Mouse (Mus musculus) neural tube, embryonic 11.5 days (tissue): Measurements from ENCODE around the gene Traf4. TPM values are rescaled to one million over a fixed set of nuclear protein-coding genes. Genes with fewer than 3 reads are reported as not detected.

ENCODE experiments used
- ATAC-seq: fragments of 200-750 bp; cut with Nextera tagmentation; 2 replicates; pipeline ENCODE4 v1.8.0; 2017; ENCODE audit warnings: moderate number of reproducible peaks, mild to moderate bottlenecking, moderate TSS enrichment, moderate library complexity; ENCODE audit not compliant: insufficient read depth, low FRiP score, low TSS enrichment
- DNase-seq: peaks from one replicate; pipeline ENCODE4 v3.0.0-alpha.2; 2015; ENCODE audit warnings: low spot score
- H3K27ac ChIP-seq: fragments of 300-500 bp; sonication (generic); 2 replicates; pipeline ENCODE4 v1.5.1; 2014; ENCODE audit warnings: low read depth, mild to moderate bottlenecking, low read length
- H3K27me3 ChIP-seq: fragments of 300-500 bp; sonication (generic); 2 replicates; pipeline ENCODE4 v1.6.1; 2014; ENCODE audit warnings: mild to moderate bottlenecking, low read length, mixed read lengths; ENCODE audit not compliant: control insufficient read depth, insufficient read depth
- H3K36me3 ChIP-seq: fragments of 300-500 bp; sonication (generic); 2 replicates; pipeline ENCODE4 v1.6.1; 2014; ENCODE audit warnings: mild to moderate bottlenecking, low read length, moderate library complexity, mixed read lengths; ENCODE audit not compliant: control insufficient read depth, insufficient read depth
- H3K4me1 ChIP-seq: fragments of 300-500 bp; sonication (generic); 2 replicates; pipeline ENCODE4 v1.6.1; 2014; ENCODE audit warnings: low read length, mixed read lengths; ENCODE audit not compliant: control insufficient read depth, insufficient read depth
- H3K4me2 ChIP-seq: fragments of 300-500 bp; sonication (generic); 2 replicates; pipeline ENCODE4 v1.6.1; 2014; ENCODE audit warnings: low read depth, mild to moderate bottlenecking, moderate library complexity
- H3K4me3 ChIP-seq: fragments of 300-500 bp; sonication (generic); 2 replicates; pipeline ENCODE4 v1.5.1; 2014; ENCODE audit warnings: low read depth, low read length
- H3K9ac ChIP-seq: fragments of 300-500 bp; sonication (generic); 2 replicates; pipeline ENCODE4 v1.6.1; 2014; ENCODE audit warnings: mild to moderate bottlenecking, low read length
- H3K9me3 ChIP-seq: fragments of 300-500 bp; sonication (generic); 2 replicates; pipeline ENCODE4 v1.6.1; 2016; ENCODE audit warnings: low read length; ENCODE audit not compliant: control insufficient read depth
- WGBS: fragments of 180-500 bp; shearing (Covaris S2); extraction: QIAGEN DNeasy Blood & Tissue Kit; methylation state at CpG from one replicate; pipeline ENCODE4 v1.1.7; 2014; 5-methylcytosine and 5-hydroxymethylcytosine counted together
- polyA plus RNA-seq: library from polyadenylated mRNA; unstranded; fragments of >200 nt; fragmentation: Nextera tagmentation; extraction: Ambion mirVana; gene quantifications from 2 replicates; pipeline ENCODE4 v1.2.1, GENCODE M21; 2014

The Traf4 gene
- polyA plus RNA-seq, 1 experiment from 2014 or later = 124 TPM

DNA sequence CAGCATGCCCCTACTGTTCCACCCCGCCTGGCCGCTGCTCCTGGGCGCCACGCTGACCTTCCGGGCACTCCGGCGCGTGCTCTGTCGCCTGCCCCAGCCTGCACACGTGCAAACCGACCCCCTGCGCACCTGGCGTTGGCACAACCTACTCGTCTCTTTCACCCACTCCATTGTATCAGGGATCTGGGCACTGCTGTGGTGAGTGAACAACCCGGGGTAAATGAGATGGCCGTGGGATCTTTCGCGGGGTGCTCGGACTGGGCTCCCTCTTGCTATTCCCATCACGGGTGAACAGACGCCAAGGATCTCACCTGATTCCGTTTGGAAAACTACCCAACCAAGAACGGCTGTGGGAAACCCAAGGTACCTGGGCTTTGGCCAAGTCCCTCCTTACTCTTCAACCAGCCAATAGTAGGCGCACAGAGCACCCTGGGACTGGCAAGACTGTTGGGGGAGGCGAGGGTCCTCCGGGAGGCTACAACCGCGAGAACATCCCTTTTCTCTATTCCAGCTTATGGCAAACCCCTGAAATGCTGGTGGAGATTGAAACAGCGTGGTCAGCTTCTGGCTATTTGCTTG is 13.6 kb upstream of the Traf4 start:
- Histone ChIP-seq H3K4me1 (peaks cover 25% of the 10 kb centered on the region), H3K4me2 (peak overlapping the region; percentile 90), H3K27me3 (no peaks in the 10 kb centered on the region), H3K36me3 (peaks cover 7% of the 10 kb centered on the region; the same call in 1 of the 2 replicates), H3K9me3 (no peaks in the 10 kb centered on the region), H3K27ac (peak overlapping the region; percentile 92), H3K4me3 (peak overlapping the region; percentile 56), H3K9ac (peak overlapping the region; percentile 73)
- 1% methylated on average over 29 of the region's 29 CpGs for WGBS
- DNase-seq = peak; percentile 59
- ATAC-seq = peak; percentile 2; the same call in 1 of the 2 replicates

DNA sequence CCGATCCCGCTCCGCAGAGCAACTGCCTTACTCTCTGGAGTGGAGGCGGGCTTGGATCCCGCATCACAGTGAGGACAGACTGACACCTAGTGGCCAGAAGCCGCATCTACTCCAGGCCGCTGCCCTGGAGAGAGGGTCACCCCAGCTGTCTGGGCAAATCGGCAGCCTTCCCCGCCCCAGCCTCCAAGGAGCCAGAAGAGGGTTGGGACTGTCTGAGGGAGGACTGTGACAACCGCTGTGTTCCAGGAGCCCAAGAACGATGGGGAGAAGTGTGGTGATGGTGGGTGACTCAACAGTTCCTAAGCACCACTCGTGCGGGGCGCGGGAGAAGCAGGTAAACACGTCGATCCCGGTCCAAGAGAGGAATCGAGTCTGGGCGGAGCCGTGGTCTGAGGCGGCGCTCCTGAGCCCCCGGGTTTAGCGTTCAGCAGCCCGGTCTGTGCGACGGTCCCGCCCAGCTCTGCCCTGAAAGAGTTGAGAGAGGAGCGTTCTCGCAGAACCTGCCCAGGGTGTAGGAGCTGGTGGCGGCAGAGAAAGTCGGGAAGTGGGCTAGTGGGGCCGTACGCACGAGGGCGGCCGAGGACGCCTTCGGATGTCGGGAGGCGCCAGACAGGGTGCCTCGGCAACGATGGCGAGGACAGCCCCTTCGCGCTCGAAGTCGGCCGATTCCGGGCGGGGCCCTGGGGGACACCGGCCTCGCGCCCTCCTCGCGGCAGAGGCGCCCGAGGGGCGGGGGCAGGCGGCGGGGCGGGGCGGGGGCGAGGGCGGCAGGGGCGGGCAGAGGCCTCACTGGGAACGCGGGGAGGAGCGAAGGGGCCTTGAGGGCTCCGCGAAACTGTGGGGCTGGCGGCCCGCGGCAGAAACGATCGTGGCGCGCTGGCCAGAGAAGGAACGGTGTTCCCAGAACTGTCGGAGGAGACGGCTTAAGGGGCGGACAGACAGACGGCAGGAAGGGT is 12.8 kb upstream of the Traf4 start:
- Histone ChIP-seq H3K9me3 (no peaks in the 10 kb centered on the region), H3K4me2 (peak overlapping the region; percentile 90), H3K4me1 (peaks cover 25% of the 10 kb centered on the region), H3K9ac (peak overlapping the region; percentile 73), H3K36me3 (peaks cover 7% of the 10 kb centered on the region; the same call in 1 of the 2 replicates), H3K4me3 (peak overlapping the region; percentile 56), H3K27me3 (no peaks in the 10 kb centered on the region), H3K27ac (peak overlapping the region; percentile 92)
- WGBS = 1% methylated on average over 62 of the region's 84 CpGs
- ATAC-seq (peak; percentile 80), DNase-seq (peak; percentile 96)

DNA sequence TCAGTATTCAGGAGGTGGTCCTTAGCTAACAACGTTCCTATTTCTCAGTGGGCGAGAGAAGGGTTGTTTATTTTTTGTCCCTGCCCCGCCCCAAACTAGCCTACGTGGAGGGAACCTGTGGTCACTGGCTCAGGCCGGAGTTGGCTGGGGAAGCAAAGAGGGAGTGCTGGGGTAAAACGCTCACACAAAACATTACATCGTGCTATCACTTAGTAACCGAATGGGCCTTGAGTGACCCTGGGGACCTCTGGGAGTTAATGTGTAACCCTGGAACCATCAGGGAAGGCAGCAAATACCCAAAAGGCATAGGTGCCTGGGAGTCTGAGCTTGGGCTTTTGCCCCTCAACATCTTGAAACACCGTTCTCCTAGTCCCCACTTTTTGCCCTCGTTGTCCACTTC is 12.0 kb upstream of the Traf4 start:
- H3K27me3 ChIP-seq = no peaks in the 10 kb centered on the region
- WGBS = under 1% methylated on average over 10 of the region's 10 CpGs
- no peaks in the 10 kb centered on the region for H3K9me3 ChIP-seq
- peak overlapping the region; percentile 90 for H3K4me2 ChIP-seq
- H3K4me3 ChIP-seq = peak overlapping the region; percentile 56
- peaks cover 7% of the 10 kb centered on the region for H3K36me3 ChIP-seq
- H3K9ac ChIP-seq = peak overlapping the region; percentile 73; the same call in 1 of the 2 replicates
- DNase-seq (no peak), ATAC-seq (no peak)
- peaks cover 25% of the 10 kb centered on the region for H3K4me1 ChIP-seq
- 0 out of 2 replicates have a peak overlapping the region, but pooled peaks have one; percentile 92 for H3K27ac ChIP-seq

DNA sequence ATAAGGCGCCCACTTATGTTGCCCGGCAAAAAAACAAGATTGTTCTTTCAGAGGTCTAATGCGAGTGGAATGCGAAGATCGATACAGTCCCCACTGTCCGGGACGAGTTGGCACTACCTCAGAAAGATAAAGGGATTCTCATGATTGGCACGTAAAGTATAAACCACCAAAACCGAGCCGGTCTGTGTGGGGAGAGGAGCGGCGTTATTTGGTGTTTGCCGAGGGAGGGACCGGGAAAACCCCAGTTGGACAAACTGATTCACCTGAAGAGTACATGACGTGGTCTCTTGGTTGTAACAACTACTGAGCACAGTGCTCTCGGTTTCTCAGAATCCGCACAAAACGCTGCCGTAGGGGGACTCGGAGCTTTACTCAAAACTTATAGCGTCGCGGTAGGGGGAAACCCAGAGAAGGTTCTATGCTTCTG is 11.5 kb upstream of the Traf4 start:
- Histone ChIP-seq H3K4me1 (peaks cover 22% of the 10 kb centered on the region), H3K4me2 (peak overlapping the region; percentile 90), H3K9me3 (no peaks in the 10 kb centered on the region), H3K27ac (peak overlapping the region; percentile 56; the same call in 1 of the 2 replicates), H3K36me3 (peaks cover 7% of the 10 kb centered on the region), H3K4me3 (peak overlapping the region; percentile 56), H3K9ac (peak overlapping the region; percentile 50; the same call in 1 of the 2 replicates), H3K27me3 (no peaks in the 10 kb centered on the region)
- WGBS = 1% methylated on average over 23 of the region's 23 CpGs
- no peak for ATAC-seq
- no peak for DNase-seq

DNA sequence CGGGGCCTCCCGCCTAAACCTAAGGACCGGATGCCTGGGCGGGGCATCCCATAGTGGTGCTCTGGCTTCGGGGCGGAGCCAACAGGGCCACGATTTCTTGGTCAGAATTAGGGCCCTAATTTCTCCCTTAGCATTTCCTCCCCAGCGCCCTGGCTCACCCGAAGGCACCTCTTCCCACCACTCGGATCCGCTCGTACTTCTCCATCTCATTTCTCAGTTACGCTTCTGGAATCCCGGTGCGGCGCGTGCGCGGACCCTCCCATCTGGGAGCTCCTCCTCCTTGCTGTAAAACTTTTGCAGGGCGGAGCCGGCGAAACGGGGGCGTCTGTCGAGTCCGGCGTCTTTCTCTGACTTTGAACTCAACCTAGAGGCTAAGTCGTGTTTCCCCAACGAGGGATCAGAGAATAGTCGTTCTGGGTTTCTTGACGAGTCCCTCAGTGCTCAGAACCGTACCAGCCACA is 11.0 kb upstream of the Traf4 start, which contains the start of the genes Nek8 and Tlcd1:
TSS of gene Nek8 (minus strand) at position 274 of the 461 bp plus-strand sequence.
TSS of gene Tlcd1 (plus strand) at position 310 of the 461 bp plus-strand sequence.
- Histone ChIP-seq H3K4me3 (peak within 1 kb of the TSS; percentile 56), H3K4me1 (peaks cover 18% of the 10 kb centered on the region), H3K27ac (peak within 1 kb of the TSS; percentile 92; the same call in 1 of the 2 replicates), H3K36me3 (peaks cover 6% of the 10 kb centered on the region), H3K9ac (peak within 1 kb of the TSS; percentile 73), H3K4me2 (peak within 1 kb of the TSS; percentile 90), H3K9me3 (no peaks in the 10 kb centered on the region), H3K27me3 (no peaks in the 10 kb centered on the region)
- DNase-seq (peak; percentile 93), ATAC-seq (peak; percentile 57; the same call in 1 of the 2 replicates)
- WGBS = under 1% methylated on average over 32 of the region's 32 CpGs

DNA sequence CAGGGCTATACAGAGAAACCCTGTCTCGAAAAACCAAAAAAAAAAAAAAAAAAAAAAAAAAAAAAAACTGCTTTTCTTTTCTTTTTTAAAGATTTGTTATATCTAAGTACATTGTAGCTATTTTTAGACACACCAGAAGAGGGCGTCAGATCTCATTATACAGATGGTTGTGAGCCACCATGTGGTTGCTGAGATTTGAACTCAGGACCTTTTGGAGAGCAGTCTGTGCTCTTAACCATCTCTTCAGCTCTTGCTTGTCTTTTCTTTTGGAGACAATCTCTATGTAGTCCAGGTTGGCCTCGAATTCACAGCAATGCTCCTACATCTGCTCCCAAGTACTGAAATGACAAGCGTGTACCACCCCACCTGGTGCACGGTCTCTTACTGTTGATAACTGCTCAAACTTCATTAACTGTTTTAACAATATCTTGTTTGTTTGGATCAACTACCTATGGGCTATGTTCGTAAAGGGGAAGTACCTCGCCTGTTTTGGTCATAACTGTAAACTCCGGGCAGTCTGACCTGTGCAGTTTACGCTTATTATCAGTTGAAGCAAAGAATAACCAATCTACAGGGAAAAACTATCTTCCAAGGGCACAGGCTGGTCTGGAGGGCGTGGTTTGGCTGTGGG is 10.5 kb upstream of the Traf4 start:
- H3K4me3 ChIP-seq = peak overlapping the region; percentile 56
- peaks cover 2% of the 10 kb centered on the region for H3K36me3 ChIP-seq
- ATAC-seq = no peak
- H3K27ac ChIP-seq = no peak overlapping the region
- peak overlapping the region; percentile 90 for H3K4me2 ChIP-seq
- peak overlapping the region; percentile 50 for H3K9ac ChIP-seq
- DNase-seq = no peak
- no peaks in the 10 kb centered on the region for H3K9me3 ChIP-seq
- H3K4me1 ChIP-seq = peaks cover 18% of the 10 kb centered on the region
- no peaks in the 10 kb centered on the region for H3K27me3 ChIP-seq
- WGBS = 6% methylated on average over 9 of the region's 10 CpGs

DNA sequence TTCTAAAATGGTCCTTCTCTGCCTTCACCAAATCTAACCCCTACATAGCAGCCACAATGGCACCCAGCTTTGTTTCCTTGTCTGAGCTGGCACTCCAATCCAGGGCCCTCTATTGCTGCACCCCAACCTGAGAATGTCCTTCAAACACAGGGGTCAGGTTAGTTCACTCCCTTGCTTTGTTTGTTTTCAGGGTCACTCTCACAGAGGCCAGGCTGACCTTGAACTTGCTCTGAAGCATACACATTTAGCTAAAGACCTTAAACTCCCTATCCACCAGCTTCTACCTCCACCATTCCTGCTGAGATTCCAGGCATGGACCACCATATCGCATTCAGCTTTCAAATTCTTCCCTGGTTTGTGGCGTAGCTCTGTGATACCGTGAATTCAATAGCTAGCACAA is 9.1 kb upstream of the Traf4 start:
- Histone ChIP-seq H3K4me1 (peaks cover 11% of the 10 kb centered on the region), H3K4me2 (no peak overlapping the region), H3K27me3 (no peaks in the 10 kb centered on the region), H3K27ac (no peak overlapping the region), H3K4me3 (no peak overlapping the region), H3K9ac (no peak overlapping the region), H3K9me3 (no peaks in the 10 kb centered on the region), H3K36me3 (peaks cover under 1% of the 10 kb centered on the region)
- 89% methylated on average over 3 of the region's 3 CpGs for WGBS
- no peak for DNase-seq
- ATAC-seq = no peak

DNA sequence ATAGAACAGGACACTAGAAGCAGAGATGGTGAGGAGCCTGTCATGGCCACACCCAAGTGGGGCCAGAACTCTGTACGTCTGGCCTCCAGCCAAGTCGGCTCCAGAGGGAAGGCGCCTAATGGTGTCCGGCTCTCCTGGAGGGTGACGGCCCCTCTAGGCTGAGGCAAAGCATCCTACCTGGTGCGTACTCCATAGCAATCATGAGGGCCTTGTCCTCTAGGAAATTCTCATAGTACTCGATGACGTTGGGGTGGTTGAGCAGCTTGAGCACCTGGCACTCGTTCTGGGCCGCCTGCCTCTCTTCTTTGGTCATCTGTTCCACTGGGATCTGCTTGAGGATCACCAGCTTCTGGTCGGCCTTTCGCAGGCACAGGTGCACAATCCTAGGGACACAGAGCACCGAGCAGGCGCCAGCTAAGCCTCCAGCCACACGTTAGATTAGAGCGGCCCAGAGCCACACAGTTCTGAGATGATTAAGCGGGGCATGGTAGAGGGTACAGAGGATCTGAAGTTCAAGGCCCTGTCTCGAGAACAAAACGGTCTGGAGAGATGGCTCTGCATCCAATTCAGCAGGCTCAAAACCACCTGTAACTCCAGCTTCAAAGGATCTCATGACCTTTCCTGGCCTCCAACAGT is 7.5 kb upstream of the Traf4 start:
- H3K36me3 ChIP-seq = no peaks in the 10 kb centered on the region; the same call in 1 of the 2 replicates
- H3K27me3 ChIP-seq = no peaks in the 10 kb centered on the region
- no peak overlapping the region for H3K4me3 ChIP-seq
- H3K4me1 ChIP-seq = peaks cover 4% of the 10 kb centered on the region; the same call in 1 of the 2 replicates
- WGBS = 88% methylated on average over 19 of the region's 19 CpGs
- DNase-seq = no peak
- H3K27ac ChIP-seq = no peak overlapping the region
- no peak for ATAC-seq
- H3K4me2 ChIP-seq = no peak overlapping the region
- no peak overlapping the region for H3K9ac ChIP-seq
- H3K9me3 ChIP-seq = no peaks in the 10 kb centered on the region
